Mouse (Mus musculus) liver, embryonic 12.5 days (tissue): Measurements from ENCODE around the gene Ptpre. TPM values are rescaled to one million over a fixed set of nuclear protein-coding genes. Genes with fewer than 3 reads are reported as not detected.

Experiments used
- ATAC-seq: fragments of 200-750 bp; cut with Nextera tagmentation; 2 replicates; pipeline ENCODE4 v1.8.0; 2017; ENCODE audit warnings: moderate number of reproducible peaks, mild to moderate bottlenecking, moderate library complexity
- H3K27ac ChIP-seq: fragments of 300-500 bp; sonication (generic); 2 replicates; pipeline ENCODE4 v1.5.1; 2016; ENCODE audit warnings: mild to moderate bottlenecking
- H3K27me3 ChIP-seq: fragments of 300-500 bp; sonication (generic); replicated peaks from 2 replicates; pipeline ENCODE4 v1.6.1; 2016; ENCODE audit warnings: mild to moderate bottlenecking, moderate library complexity
- H3K36me3 ChIP-seq: fragments of 300-500 bp; sonication (generic); 2 replicates; pipeline ENCODE4 v1.6.1; 2016; ENCODE audit warnings: mild to moderate bottlenecking, moderate library complexity
- H3K4me1 ChIP-seq: fragments of 300-500 bp; sonication (generic); 2 replicates; pipeline ENCODE4 v1.6.1; 2016
- H3K4me2 ChIP-seq: fragments of 300-500 bp; sonication (generic); 2 replicates; pipeline ENCODE4 v1.6.1; 2016; ENCODE audit warnings: mild to moderate bottlenecking, moderate library complexity
- H3K4me3 ChIP-seq: fragments of 300-500 bp; sonication (generic); 2 replicates; pipeline ENCODE4 v1.5.1; 2016; ENCODE audit warnings: mild to moderate bottlenecking, moderate library complexity
- H3K9ac ChIP-seq: fragments of 300-500 bp; sonication (generic); 2 replicates; pipeline ENCODE4 v1.6.1; 2016; ENCODE audit warnings: mild to moderate bottlenecking, moderate library complexity
- H3K9me3 ChIP-seq: fragments of 300-500 bp; sonication (generic); replicated peaks from 2 replicates; pipeline ENCODE4 v1.6.1; 2016; ENCODE audit warnings: mild to moderate bottlenecking, moderate library complexity
- WGBS: fragments of 180-500 bp; shearing (Covaris S2); methylation state at CpG from one replicate; pipeline ENCODE4 v1.1.7; 2016; ENCODE audit not compliant: insufficient replicate concordance; 5-methylcytosine and 5-hydroxymethylcytosine counted together
- polyA plus RNA-seq: library from polyadenylated mRNA; unstranded; fragments of >200 nt; fragmentation: Nextera tagmentation; extraction: Ambion mirVana; gene quantifications from 2 replicates; pipeline ENCODE4 v1.2.1, GENCODE M21; 2016

The Ptpre gene
- polyA plus RNA-seq, 1 experiment from 2014 or later: 4.6 TPM

DNA sequence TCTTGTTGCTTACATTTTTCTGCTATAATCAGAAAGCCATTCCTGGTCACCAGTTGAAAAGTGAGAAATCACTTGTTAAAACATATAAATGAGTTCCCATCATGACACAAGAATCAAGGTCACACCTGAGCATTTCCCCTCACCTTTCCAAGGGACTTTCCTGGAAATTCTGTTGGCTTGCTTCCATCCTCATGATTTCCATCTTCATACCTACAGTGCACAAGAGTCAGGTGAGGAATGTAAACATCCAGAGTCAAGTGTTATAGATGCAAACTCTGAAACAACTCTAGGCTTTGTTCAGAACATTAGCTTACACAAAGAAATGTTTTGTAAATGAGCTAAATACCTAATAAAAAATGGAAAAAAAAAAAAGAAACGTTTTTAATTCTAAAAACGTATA lies 173.4 kb downstream of the Ptpre start:
- Histone ChIP-seq H3K4me3 (no peak overlapping the region), H3K36me3 (peaks cover 86% of the 10 kb centered on the region), H3K9me3 (no peaks in the 10 kb centered on the region), H3K27ac (no peak overlapping the region), H3K27me3 (no peaks in the 10 kb centered on the region), H3K4me2 (no peak overlapping the region), H3K9ac (no peak overlapping the region), H3K4me1 (peaks cover 36% of the 10 kb centered on the region)
- WGBS: 69% methylated on average over 2 of the region's 2 CpGs
- ATAC-seq: no peak

DNA sequence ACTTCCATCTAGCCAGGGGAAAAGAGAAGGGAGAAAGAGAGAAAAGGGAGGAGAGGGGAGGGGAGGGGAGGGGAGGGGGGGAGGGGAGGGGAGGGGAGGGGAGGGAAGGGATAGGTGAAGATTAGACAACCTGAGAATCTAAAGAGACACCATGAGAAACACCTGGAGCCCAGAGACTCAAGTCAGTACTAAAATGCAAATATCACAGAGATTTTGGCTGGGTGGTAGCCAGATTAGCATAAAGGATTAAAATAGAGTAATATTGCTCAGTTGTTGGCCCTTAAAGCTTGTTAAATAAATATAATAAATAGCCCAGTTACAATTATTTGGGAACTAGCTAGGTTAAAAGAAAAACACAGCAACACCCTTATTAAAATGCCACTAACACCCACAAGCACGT lies 175.3 kb downstream of the Ptpre start:
- H3K36me3 ChIP-seq: peaks cover 68% of the 10 kb centered on the region
- ATAC-seq: no peak
- 74% methylated on average over 1 of the region's 1 CpGs for WGBS
- H3K27me3 ChIP-seq: no peaks in the 10 kb centered on the region
- no peaks in the 10 kb centered on the region for H3K9me3 ChIP-seq
- H3K4me3 ChIP-seq: peak overlapping the region; percentile 78
- peak overlapping the region; percentile 67 for H3K27ac ChIP-seq
- peak overlapping the region; percentile 98 for H3K9ac ChIP-seq
- peak overlapping the region; percentile 85 for H3K4me2 ChIP-seq
- peaks cover 45% of the 10 kb centered on the region for H3K4me1 ChIP-seq

DNA sequence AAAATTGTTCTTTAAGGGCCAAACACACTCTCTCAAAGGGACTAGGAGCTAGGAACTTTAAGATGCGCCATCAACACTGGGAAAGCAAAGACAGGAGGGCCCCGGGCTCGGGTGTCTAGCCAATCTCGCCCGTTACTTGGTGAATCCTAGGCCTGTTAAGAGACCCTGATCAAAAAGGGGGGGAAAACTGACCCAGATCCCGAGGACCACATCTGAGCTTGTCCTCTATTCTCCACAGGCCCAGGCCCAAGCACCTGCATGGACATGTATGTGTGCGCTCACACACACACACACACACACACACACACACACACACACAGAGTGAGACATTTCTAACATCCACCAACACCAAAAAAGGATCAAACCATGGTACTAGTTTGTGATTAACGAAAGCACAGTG lies 176.0 kb downstream of the Ptpre start:
- Histone ChIP-seq H3K27me3 (no peaks in the 10 kb centered on the region), H3K9ac (peak overlapping the region; percentile 98), H3K9me3 (no peaks in the 10 kb centered on the region), H3K36me3 (peaks cover 60% of the 10 kb centered on the region), H3K27ac (peak overlapping the region; percentile 67), H3K4me3 (peak overlapping the region; percentile 78), H3K4me2 (peak overlapping the region; percentile 85), H3K4me1 (peaks cover 53% of the 10 kb centered on the region)
- no peak for ATAC-seq
- WGBS: 78% methylated on average over 8 of the region's 8 CpGs

DNA sequence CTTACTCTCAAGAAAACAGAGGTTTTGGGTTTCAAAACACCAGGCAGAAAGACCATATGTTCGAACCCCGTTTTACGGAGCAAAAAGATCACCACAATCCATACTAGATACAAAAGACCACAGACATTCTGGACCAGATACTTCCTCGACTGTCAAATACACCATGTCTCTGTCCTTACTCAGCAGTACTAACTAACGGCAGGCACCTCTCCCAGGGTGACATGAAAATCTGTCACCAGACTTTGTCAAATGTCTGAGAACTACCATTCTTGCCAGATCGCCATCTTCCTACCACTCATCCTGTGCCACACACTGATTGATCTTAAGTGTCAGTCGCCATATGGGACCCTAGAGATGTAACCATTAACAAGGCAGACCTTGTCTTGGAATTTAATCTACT lies 177.9 kb downstream of the Ptpre start:
- 1% methylated on average over 7 of the region's 7 CpGs for WGBS
- H3K27ac ChIP-seq: peak overlapping the region; percentile 96
- no peaks in the 10 kb centered on the region for H3K9me3 ChIP-seq
- H3K36me3 ChIP-seq: peaks cover 42% of the 10 kb centered on the region
- no peaks in the 10 kb centered on the region for H3K27me3 ChIP-seq
- H3K4me2 ChIP-seq: peak overlapping the region; percentile 85
- H3K4me1 ChIP-seq: peaks cover 67% of the 10 kb centered on the region
- ATAC-seq: no peak
- H3K9ac ChIP-seq: peak overlapping the region; percentile 98
- H3K4me3 ChIP-seq: peak overlapping the region; percentile 78

DNA sequence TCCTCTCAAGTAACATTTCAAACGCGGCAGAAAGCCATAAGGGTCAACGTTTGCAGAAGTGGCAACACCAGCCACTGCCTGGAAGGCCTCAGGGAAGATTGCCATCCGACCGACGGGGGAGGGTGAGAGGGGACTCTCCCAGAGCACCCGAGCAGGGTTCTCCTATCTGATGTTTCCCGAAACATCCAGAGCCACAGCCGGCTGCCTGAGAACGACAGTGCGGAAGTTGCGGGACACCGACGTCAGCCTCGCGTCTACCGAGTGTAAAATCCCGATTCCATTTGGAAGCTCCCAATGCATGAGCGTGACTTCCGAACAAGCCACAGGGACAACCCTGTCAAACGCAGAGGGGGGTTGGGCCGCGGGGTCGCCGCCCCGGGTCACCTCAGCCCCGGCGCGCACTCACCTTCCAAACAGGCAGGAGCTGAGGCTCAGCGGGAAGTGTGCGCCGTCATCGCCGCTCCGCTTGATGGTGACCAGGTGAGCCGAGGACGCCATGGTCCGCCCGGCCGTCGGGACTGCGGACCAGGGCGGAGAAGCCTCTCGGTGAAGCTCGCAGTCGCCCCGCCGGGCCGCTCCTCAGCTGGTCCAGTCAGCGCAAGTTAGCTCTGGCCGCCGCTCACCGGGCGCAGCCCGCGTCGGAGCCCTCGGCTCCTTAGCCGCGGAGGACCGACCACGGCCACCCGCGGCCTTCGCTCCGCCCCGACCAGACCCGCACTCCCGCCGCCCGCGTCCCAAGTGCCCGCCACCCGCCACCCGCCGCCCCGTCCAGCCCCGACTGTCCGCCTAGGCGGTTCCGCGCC lies 178.6 kb downstream of the Ptpre start, which contains the start of gene Mki67:
Mki67 (minus strand) TSS at position 720 of the 803 bp plus-strand sequence.
- ATAC-seq: peak; percentile 54

DNA sequence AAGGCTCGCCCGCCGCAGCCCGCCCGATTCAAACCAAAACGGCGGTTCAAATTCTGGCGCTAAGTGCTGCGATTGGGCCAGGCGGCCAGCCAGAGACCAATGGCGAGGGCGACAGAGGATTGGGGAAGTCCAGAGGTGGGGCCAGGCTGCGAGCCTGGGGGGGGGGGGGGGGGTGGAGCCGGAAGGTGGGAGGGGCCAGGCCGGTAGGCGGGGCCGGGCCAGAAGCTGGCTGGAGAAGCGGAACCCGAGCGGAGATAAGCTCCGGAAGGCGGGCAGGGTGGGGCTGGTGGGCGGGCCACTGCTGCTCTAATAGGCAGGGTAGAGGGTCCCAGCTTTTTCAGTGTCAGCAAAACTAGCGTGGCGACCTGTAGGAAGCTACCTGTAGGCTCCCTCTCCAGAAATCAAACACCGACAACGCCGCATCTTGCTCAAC lies 179.2 kb downstream of the Ptpre start:
- H3K36me3 ChIP-seq: peaks cover 31% of the 10 kb centered on the region
- H3K4me3 ChIP-seq: peak overlapping the region; percentile 78
- WGBS: 0% methylated on average over 21 of the region's 28 CpGs
- ATAC-seq: peak; percentile 94
- peak overlapping the region; percentile 96 for H3K27ac ChIP-seq
- peak overlapping the region; percentile 85 for H3K4me2 ChIP-seq
- H3K9ac ChIP-seq: peak overlapping the region; percentile 98
- H3K9me3 ChIP-seq: no peaks in the 10 kb centered on the region
- no peaks in the 10 kb centered on the region for H3K27me3 ChIP-seq
- peaks cover 71% of the 10 kb centered on the region for H3K4me1 ChIP-seq

More for the DNA sequence above, 178.6 kb downstream of the Ptpre start, which contains the start of gene Mki67:
- Histone ChIP-seq H3K4me3 (peak within 1 kb of the TSS; percentile 78), H3K4me1 (peaks cover 68% of the 10 kb centered on the region), H3K27ac (peak within 1 kb of the TSS; percentile 96), H3K9ac (peak within 1 kb of the TSS; percentile 98), H3K4me2 (peak within 1 kb of the TSS; percentile 85), H3K27me3 (no peaks in the 10 kb centered on the region), H3K9me3 (no peaks in the 10 kb centered on the region), H3K36me3 (peaks cover 35% of the 10 kb centered on the region)
- WGBS: under 1% methylated on average over 74 of the region's 82 CpGs

DNA sequence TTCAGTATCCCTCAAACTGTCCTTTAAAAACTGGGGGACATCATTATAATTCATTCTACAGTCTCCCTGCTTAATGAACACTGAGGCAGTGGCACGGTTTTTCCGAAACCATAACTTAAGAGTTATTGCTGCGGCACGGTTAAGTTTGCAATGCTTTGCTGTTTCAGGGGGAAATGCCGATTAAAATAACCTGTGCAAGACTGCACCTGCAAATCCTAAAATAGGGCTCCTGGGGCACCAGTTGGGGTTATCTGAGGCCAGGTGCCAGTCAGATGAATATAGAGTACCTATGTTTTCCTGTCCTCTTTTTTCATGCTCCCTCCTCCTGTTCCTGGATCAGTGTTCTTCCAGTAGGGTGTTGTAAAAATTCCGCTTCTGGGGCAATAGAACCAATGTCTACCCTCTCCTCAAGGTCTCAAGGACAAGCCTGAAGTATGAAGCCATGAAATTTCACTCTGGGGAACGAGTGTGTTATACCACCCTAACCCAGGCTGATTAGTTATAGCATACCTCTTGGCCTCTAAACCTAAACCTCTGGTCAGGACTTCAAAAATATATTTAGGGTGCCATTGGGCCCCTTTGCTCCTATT lies 179.8 kb downstream of the Ptpre start:
- Histone ChIP-seq H3K4me2 (peak overlapping the region; percentile 73), H3K4me1 (peaks cover 71% of the 10 kb centered on the region), H3K9ac (peak overlapping the region; percentile 65), H3K36me3 (peaks cover 26% of the 10 kb centered on the region), H3K27ac (peak overlapping the region; percentile 82), H3K9me3 (no peaks in the 10 kb centered on the region), H3K4me3 (peak overlapping the region; percentile 78), H3K27me3 (no peaks in the 10 kb centered on the region)
- 56% methylated on average over 7 of the region's 7 CpGs for WGBS
- ATAC-seq: no peak

DNA sequence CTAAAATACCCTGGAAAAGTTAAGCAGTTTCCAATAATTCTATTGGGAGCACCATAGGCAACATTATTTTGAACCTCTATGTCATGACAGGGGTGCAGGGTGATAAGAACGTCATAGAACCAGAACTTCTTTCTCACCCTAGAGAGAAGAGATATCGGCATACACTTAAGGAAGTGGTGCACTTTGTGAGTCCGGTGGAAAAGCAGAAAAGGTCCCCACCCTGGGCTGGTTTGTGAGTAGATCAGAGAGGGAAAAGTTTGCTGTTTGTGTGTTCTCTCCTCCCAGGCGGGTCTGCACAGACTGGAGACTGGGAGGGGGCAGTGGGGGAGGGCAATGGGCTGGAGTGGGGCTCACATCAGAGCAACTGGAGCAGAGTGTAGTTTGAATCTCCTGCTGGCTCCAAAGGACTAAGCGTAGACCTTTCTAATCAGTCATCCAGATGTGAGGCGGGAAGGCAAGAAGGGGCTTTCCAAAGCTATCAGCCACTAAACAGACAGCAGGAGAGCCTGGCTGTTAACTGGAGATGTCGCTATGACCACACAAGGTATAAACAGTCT lies 184.2 kb downstream of the Ptpre start:
- H3K4me2 ChIP-seq: peak overlapping the region; percentile 75
- H3K27ac ChIP-seq: peak overlapping the region; percentile 100
- ATAC-seq: peak; percentile 95
- H3K4me1 ChIP-seq: peaks cover 73% of the 10 kb centered on the region
- H3K36me3 ChIP-seq: no peaks in the 10 kb centered on the region
- WGBS: 18% methylated on average over 7 of the region's 7 CpGs
- H3K4me3 ChIP-seq: peak overlapping the region; percentile 55
- H3K9ac ChIP-seq: peak overlapping the region; percentile 74
- H3K27me3 ChIP-seq: peaks cover 6% of the 10 kb centered on the region; the same call in 1 of the 2 replicates
- H3K9me3 ChIP-seq: no peaks in the 10 kb centered on the region

DNA sequence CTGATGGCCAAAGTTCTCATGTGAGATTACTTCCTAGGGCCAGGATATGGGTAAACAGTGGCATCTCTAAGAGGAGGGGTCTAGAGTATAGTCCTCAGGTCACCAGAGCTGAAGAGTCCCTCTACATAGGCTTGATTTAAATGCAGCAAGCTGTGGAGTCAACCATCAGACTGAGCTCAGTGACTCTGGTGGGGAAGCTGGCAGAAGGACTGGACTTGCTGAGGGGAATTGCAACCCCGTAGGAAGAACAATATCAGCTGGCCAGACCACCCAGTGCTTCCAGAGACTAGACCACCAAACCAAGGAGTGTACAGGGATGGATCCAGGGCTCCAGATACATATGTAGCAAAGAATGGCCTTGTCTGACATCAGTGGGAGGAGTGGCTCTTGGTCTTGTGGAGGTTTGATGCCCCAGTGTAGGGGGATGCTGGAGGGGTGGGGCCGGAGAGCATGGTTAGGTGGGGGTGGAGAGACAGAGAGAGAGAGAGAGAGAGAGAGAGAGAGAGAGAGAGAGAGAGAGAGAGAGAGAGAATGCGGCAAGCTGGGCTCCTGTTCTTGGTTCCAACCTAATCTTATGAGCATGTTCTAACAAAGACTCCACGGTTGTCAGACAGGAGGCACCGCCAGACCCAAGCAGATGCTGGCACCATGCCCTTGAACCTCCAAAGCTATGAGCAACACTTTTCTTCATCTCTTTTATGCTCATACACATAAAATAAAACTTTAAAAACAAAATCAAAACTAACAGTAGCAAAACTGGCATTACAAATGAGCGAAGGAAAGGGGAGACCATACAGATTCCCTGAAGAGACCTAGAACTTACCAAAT lies 184.9 kb downstream of the Ptpre start:
- WGBS: 38% methylated on average over 6 of the region's 6 CpGs
- H3K4me3 ChIP-seq: peak overlapping the region; percentile 55

DNA sequence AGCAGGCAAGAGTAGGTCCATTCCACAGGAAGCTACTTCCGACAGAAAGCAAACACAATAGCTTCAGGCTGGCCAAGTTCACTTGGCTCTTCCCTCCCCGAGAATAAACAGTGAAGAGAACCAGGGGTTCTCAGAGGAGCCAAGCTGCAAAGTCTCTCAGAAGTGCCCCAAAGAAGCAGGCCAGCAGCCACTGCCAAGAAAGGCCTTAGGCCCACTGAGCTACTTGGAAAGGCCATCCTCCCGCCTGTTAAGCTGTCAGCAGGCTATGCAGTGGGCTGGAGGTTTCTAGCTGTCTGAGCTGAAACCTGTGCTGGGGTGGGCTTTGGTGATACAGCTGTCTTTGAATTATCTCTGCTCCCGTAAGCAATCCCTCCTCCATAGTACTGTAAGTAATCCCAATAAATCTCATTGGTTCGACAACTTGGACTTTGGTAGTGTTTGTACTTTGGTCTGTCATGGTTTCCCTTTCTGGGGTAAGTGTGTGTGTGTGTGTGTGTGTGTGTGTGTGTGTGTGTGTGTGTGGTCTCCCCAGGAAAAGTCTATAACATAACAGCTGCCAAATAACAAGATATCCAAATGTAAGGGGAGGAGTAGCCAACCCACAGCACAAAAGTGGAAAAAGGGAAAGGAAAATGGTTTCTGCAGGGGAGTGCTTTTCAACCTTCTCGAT lies 186.5 kb downstream of the Ptpre start:
- Histone ChIP-seq H3K4me1 (peaks cover 51% of the 10 kb centered on the region), H3K27me3 (peaks cover 6% of the 10 kb centered on the region; the same call in 1 of the 2 replicates), H3K9me3 (no peaks in the 10 kb centered on the region), H3K9ac (peak overlapping the region; percentile 74), H3K4me2 (peak overlapping the region; percentile 75), H3K36me3 (no peaks in the 10 kb centered on the region), H3K4me3 (no peak overlapping the region), H3K27ac (peak overlapping the region; percentile 100)
- 58% methylated on average over 6 of the region's 6 CpGs for WGBS
- ATAC-seq: no peak

More for the DNA sequence above, 184.9 kb downstream of the Ptpre start:
- Histone ChIP-seq H3K9ac (peak overlapping the region; percentile 74), H3K9me3 (no peaks in the 10 kb centered on the region), H3K4me1 (peaks cover 66% of the 10 kb centered on the region), H3K27ac (peak overlapping the region; percentile 100), H3K36me3 (no peaks in the 10 kb centered on the region), H3K27me3 (peaks cover 6% of the 10 kb centered on the region; the same call in 1 of the 2 replicates), H3K4me2 (peak overlapping the region; percentile 75)
- ATAC-seq: peak; percentile 45

DNA sequence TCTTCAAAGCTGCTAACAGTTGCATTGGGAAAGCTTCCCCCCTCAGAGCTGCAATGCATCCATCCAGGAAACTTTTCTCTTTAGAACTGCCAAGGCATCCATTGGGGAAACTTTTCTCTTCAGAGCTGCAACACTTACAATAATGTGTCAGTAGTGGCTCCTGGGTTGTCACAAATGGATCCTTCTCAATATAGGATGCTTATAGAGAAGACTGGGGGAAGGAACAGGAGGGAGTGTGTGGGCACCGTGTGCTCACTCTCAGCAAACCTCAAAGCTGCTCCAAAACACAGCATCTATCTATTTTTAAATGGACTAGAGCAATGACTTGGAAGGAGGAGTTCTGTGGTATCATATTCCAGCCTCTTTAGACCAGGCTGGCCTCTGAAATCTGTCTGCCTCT lies 189.4 kb downstream of the Ptpre start:
- peaks cover 6% of the 10 kb centered on the region; the same call in 1 of the 2 replicates for H3K27me3 ChIP-seq
- H3K4me1 ChIP-seq: peaks cover 27% of the 10 kb centered on the region
- no peaks in the 10 kb centered on the region for H3K9me3 ChIP-seq
- H3K27ac ChIP-seq: no peak overlapping the region
- no peaks in the 10 kb centered on the region for H3K36me3 ChIP-seq
- H3K9ac ChIP-seq: no peak overlapping the region
- no peak overlapping the region for H3K4me2 ChIP-seq
- 41% methylated on average over 1 of the region's 1 CpGs for WGBS
- no peak overlapping the region for H3K4me3 ChIP-seq
- ATAC-seq: no peak
